Mouse (Mus musculus) liver, adult 2 months (tissue): Measurements from ENCODE around the gene Nrtn. TPM values are rescaled to one million over a fixed set of nuclear protein-coding genes. Genes with fewer than 3 reads are reported as not detected.

Experiments
- DNase-seq: peaks from one replicate; pipeline ENCODE4 v3.0.0-alpha.2; 2011; ENCODE audit warnings: low read depth, low spot score; ENCODE audit errors: extremely low read depth
- H3K27ac ChIP-seq: fragments of 200-500 bp; replicated peaks from 2 replicates; pipeline ENCODE4 v1.5.1; 2012; ENCODE audit warnings: low read depth, mild to moderate bottlenecking, control low read depth, inconsistent platforms, low read length; ENCODE audit not compliant: insufficient read depth
- H3K27me3 ChIP-seq: fragments of 200-500 bp; 2 replicates; pipeline ENCODE4 v1.6.1; 2012; ENCODE audit warnings: mild to moderate bottlenecking, moderate library complexity, low read length, inconsistent platforms; ENCODE audit not compliant: control insufficient read depth, insufficient read depth
- H3K36me3 ChIP-seq: fragments of 200-500 bp; 2 replicates; pipeline ENCODE4 v1.6.1; 2012; ENCODE audit warnings: low read length, inconsistent platforms; ENCODE audit not compliant: control insufficient read depth, insufficient read depth
- H3K4me1 ChIP-seq: fragments of 200-500 bp; 2 replicates; pipeline ENCODE4 v1.6.1; 2011; ENCODE audit warnings: low read length; ENCODE audit not compliant: control insufficient read depth, insufficient read depth
- H3K4me3 ChIP-seq: fragments of 200-500 bp; 2 replicates; pipeline ENCODE4 v1.5.1; 2011; ENCODE audit warnings: low read depth, mild to moderate bottlenecking, control low read depth, low read length, moderate library complexity; ENCODE audit not compliant: insufficient read depth
- H3K79me2 ChIP-seq: fragments of 200-500 bp; 2 replicates; pipeline ENCODE4 v1.6.1; 2012; ENCODE audit warnings: inconsistent platforms, mild to moderate bottlenecking, low read length, moderate library complexity; ENCODE audit not compliant: control insufficient read depth, insufficient read depth
- H3K9ac ChIP-seq: fragments of 200-500 bp; 2 replicates; pipeline ENCODE4 v1.6.1; 2012; ENCODE audit warnings: low read depth, mild to moderate bottlenecking, control low read depth, inconsistent platforms, low read length
- CTCF ChIP-seq: fragments of 200-500 bp; IDR thresholded peaks from 2 replicates; pipeline ENCODE4 v1.5.1; 2011; ENCODE audit warnings: low read depth, low read length, control low read depth
- POLR2A ChIP-seq: fragments of 200-500 bp; IDR thresholded peaks from 2 replicates; pipeline ENCODE4 v1.6.1; 2011; ENCODE audit warnings: low read length, control low read depth; ENCODE audit not compliant: insufficient read depth; ENCODE audit errors: extremely low read depth
- WGBS: fragments of 180-500 bp; shearing (Covaris S2); methylation state at CpG from one replicate; pipeline ENCODE4 v1.1.7; 2018; 5-methylcytosine and 5-hydroxymethylcytosine counted together
- polyA plus RNA-seq: library from polyadenylated mRNA; depleted of rRNA; stranded (reverse); fragments of >200 nt; gene quantifications from 2 replicates; pipeline ENCODE4 v1.2.3, GENCODE M21; 2012; rRNA removed
- total RNA-seq: library from RNA; depleted of rRNA; stranded (reverse); fragments of >200 nt; gene quantifications from 2 replicates; pipeline ENCODE4 v1.2.3, GENCODE M21; 2014; rRNA removed

Gene Nrtn
- total RNA-seq (0.83 and 1.3 TPM in 2 replicates), polyA plus RNA-seq (1.9 and 3.6 TPM in 2 replicates)

- DNase-seq, result peak; percentile 62
- H3K36me3 ChIP-seq, result no peaks in the 10 kb centered on the region
- peak within 1 kb of the TSS; percentile 53; the same call in 1 of the 2 replicates for H3K4me3 ChIP-seq
- 1% methylated on average over 48 of the region's 48 CpGs for WGBS
- TF ChIP-seq CTCF (no peak), POLR2A (no peak)
- H3K27ac ChIP-seq, result no peak within 1 kb of the TSS
- H3K27me3 ChIP-seq, result peaks cover 2% of the 10 kb centered on the region; the same call in 1 of the 2 replicates
- peaks cover 9% of the 10 kb centered on the region for H3K4me1 ChIP-seq
- no peaks in the 10 kb centered on the region for H3K79me2 ChIP-seq
- peak within 1 kb of the TSS; percentile 79 for H3K9ac ChIP-seq
Observed at GRCm38 (mm10) chr17:56757416-56758123, at the start of gene Nrtn. Gene Nrtn, minus strand, starts transcription at chr17:56757530.

GRCm38 (mm10) chr17:56805784-56806183 lies 48.5 kb upstream of the Nrtn start:
- Histone ChIP-seq H3K9ac (no peak overlapping the region), H3K36me3 (no peaks in the 10 kb centered on the region), H3K27me3 (no peaks in the 10 kb centered on the region), H3K4me3 (no peak overlapping the region), H3K4me1 (no peaks in the 10 kb centered on the region), H3K27ac (no peak overlapping the region), H3K79me2 (no peaks in the 10 kb centered on the region)
- DNase-seq, result no peak
- TF ChIP-seq CTCF (no peak), POLR2A (no peak)
- 81% methylated on average over 1 of the region's 1 CpGs for WGBS

DNA sequence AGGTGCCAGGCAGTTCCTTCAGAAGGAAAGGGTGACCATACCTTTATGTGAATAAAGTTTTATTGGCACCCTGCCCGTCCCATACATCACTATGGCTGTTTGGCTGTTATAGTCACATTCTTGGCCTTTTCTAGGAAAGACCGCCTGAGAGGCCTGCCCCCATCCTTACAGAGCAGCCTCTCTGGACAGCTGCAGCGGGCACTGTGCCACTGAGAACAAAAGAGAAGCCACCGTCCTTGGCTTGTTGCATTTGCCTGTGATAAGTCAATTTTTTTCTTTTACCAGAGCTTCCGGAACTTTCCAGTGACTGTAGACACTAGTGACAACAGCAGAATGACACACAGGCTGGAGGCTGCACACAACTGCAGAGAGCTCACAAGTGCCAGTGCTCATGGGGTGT lies 47.6 kb upstream of the Nrtn start:
- H3K27me3 ChIP-seq, result no peaks in the 10 kb centered on the region
- no peaks in the 10 kb centered on the region for H3K36me3 ChIP-seq
- no peaks in the 10 kb centered on the region for H3K79me2 ChIP-seq
- DNase-seq, result no peak
- 87% methylated on average over 5 of the region's 5 CpGs for WGBS
- H3K9ac ChIP-seq, result no peak overlapping the region
- TF ChIP-seq CTCF (no peak), POLR2A (no peak)
- H3K4me1 ChIP-seq, result no peaks in the 10 kb centered on the region
- H3K27ac ChIP-seq, result no peak overlapping the region
- H3K4me3 ChIP-seq, result no peak overlapping the region

GRCm38 (mm10) chr17:56802065-56802464 lies 44.7 kb upstream of the Nrtn start:
- Histone ChIP-seq H3K36me3 (no peaks in the 10 kb centered on the region), H3K4me3 (no peak overlapping the region), H3K79me2 (no peaks in the 10 kb centered on the region), H3K9ac (no peak overlapping the region), H3K4me1 (no peaks in the 10 kb centered on the region), H3K27ac (no peak overlapping the region), H3K27me3 (no peaks in the 10 kb centered on the region)
- no peak for DNase-seq
- WGBS, result 87% methylated on average over 8 of the region's 8 CpGs
- TF ChIP-seq POLR2A (no peak), CTCF (no peak)

GRCm38 (mm10) chr17:56799276-56799675 lies 41.9 kb upstream of the Nrtn start:
- 90% methylated on average over 3 of the region's 3 CpGs for WGBS
- Histone ChIP-seq H3K4me1 (no peaks in the 10 kb centered on the region), H3K27ac (no peak overlapping the region), H3K4me3 (no peak overlapping the region), H3K36me3 (no peaks in the 10 kb centered on the region), H3K27me3 (no peaks in the 10 kb centered on the region), H3K79me2 (no peaks in the 10 kb centered on the region), H3K9ac (no peak overlapping the region)
- DNase-seq, result no peak
- TF ChIP-seq CTCF (no peak), POLR2A (no peak)
